Mouse (Mus musculus) heart, adult 2 months (tissue): ENCODE results near the gene Egflam.

Experiments
- CTCF ChIP-seq: fragments of 200-600 bp; IDR thresholded peaks from 2 replicates; pipeline ENCODE4 v1.8.1; 2022; ENCODE audit warnings: antibody characterized with exemption, mild to moderate bottlenecking, moderate library complexity
- EP300 ChIP-seq: fragments of 200-500 bp; IDR thresholded peaks from 2 replicates; pipeline ENCODE4 v1.6.1; 2011; ENCODE audit warnings: low read depth, low read length, control low read depth; ENCODE audit not compliant: insufficient read depth
- POLR2A ChIP-seq: fragments of 200-500 bp; IDR thresholded peaks from 2 replicates; pipeline ENCODE4 v1.6.1; 2011; ENCODE audit warnings: mild to moderate bottlenecking, low read depth, low read length, control low read depth; ENCODE audit not compliant: insufficient read depth

DNA sequence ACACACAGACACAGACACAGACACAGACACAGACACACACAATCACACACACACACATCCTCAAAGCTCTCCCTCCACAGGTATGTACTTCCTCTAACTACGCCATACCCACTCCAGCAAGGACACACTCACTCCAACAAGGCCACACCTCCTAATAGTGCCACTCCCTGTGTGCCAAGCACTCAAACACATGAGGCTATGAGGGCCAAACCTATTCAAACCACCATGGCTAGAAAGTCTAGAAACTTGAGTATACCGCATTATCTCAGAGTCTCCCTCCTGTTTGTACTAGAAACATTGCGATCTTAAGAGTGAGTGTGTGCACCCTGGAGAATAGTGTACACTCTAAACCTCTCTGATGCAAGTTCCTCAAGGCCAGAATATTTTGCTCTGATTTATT is 182.3 kb downstream of the Egflam start:
- TF ChIP-seq POLR2A (no peak), CTCF (no peak), EP300 (no peak)
